Mouse (Mus musculus) intestine, embryonic 15.5 days (tissue): ENCODE measurements around the gene Hist1h3g. TPM values are rescaled to one million over a fixed set of nuclear protein-coding genes. Genes with fewer than 3 reads are reported as not detected.
"Not testable (repeated sequence)": the region's sequence is repeated elsewhere in the genome, so short reads cannot be mapped to it uniquely, and the experiment has no call there.

Source experiments
- ATAC-seq: fragments of 200-750 bp; cut with Nextera tagmentation; 2 replicates; pipeline ENCODE4 v1.8.0; 2017; ENCODE audit warnings: moderate TSS enrichment, moderate library complexity
- H3K27ac ChIP-seq: fragments of 300-500 bp; sonication (generic); 2 replicates; pipeline ENCODE4 v1.5.1; 2015; ENCODE audit warnings: mild to moderate bottlenecking, inconsistent platforms
- H3K27me3 ChIP-seq: fragments of 300-500 bp; sonication (generic); replicated peaks from 2 replicates; pipeline ENCODE4 v1.6.1; 2015; ENCODE audit warnings: inconsistent platforms
- H3K36me3 ChIP-seq: fragments of 300-500 bp; sonication (generic); 2 replicates; pipeline ENCODE4 v1.6.1; 2015; ENCODE audit warnings: inconsistent platforms
- H3K4me1 ChIP-seq: fragments of 300-500 bp; sonication (generic); replicated peaks from 2 replicates; pipeline ENCODE4 v1.6.1; 2015; ENCODE audit warnings: inconsistent platforms
- H3K4me2 ChIP-seq: fragments of 300-500 bp; sonication (generic); replicated peaks from 2 replicates; pipeline ENCODE4 v1.6.1; 2015; ENCODE audit warnings: mild to moderate bottlenecking, inconsistent platforms
- H3K4me3 ChIP-seq: fragments of 300-500 bp; sonication (generic); replicated peaks from 2 replicates; pipeline ENCODE4 v1.5.1; 2015; ENCODE audit warnings: inconsistent platforms
- H3K9ac ChIP-seq: fragments of 300-500 bp; sonication (generic); 2 replicates; pipeline ENCODE4 v1.6.1; 2015; ENCODE audit warnings: inconsistent platforms
- H3K9me3 ChIP-seq: fragments of 300-500 bp; sonication (generic); 2 replicates; pipeline ENCODE4 v1.6.1; 2016; ENCODE audit warnings: inconsistent platforms
- WGBS: fragments of 180-500 bp; shearing (Covaris S2); methylation state at CpG from one replicate; pipeline ENCODE4 v1.1.7; 2015; 5-methylcytosine and 5-hydroxymethylcytosine counted together
- polyA plus RNA-seq: library from polyadenylated mRNA; unstranded; fragments of >200 nt; fragmentation: Nextera tagmentation; extraction: Ambion mirVana; gene quantifications from 2 replicates; pipeline ENCODE4 v1.2.1, GENCODE M21; 2015

Hist1h3g gene
- polyA plus RNA-seq: 6.1 and 6.2 TPM in 2 replicates

DNA sequence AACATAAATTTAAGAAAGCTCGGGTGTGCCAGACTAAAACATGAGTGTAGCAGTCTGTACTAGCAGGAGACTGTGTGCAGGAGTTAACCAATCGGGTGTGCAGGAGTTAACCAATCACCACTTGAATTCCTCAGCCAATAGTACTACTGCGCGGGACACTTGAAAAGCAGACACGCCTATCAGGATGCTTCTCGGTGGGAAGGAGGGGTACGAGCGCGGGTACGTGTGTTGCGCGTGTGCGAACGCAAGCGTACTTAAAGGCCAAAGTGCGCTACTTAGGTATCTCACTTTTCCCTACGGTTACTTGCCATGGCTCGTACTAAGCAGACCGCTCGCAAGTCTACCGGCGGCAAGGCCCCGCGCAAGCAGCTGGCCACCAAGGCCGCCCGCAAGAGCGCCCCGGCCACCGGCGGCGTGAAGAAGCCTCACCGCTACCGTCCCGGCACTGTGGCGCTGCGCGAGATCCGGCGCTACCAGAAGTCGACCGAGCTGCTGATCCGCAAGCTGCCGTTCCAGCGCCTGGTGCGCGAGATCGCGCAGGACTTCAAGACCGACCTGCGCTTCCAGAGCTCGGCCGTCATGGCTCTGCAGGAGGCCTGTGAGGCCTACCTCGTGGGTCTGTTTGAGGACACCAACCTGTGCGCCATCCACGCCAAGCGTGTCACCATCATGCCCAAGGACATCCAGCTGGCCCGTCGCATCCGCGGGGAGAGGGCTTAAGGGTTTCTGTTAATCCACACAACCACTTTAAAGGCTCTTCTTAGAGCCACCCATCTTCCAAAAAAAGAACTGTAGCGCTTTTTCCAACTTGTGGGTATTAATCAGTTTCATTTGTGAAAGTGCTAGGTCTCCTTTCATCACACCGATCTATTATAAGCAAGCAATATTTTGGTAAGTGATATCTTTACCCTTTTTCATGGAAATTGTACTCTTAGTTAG lies at the start of gene Hist1h3g:
TSS of gene Hist1h3g (plus strand) at position 286 of the 939 bp plus-strand sequence.
- under 1% methylated on average over 49 of the region's 62 CpGs for WGBS
- H3K4me2 ChIP-seq: peak within 1 kb of the TSS; percentile 69
- H3K4me1 ChIP-seq: peaks cover 15% of the 10 kb centered on the region
- not testable (repeated sequence) for H3K27me3 ChIP-seq, H3K36me3 ChIP-seq, H3K9me3 ChIP-seq
- H3K27ac ChIP-seq: peak within 1 kb of the TSS; percentile 93
- H3K9ac ChIP-seq: peak within 1 kb of the TSS; percentile 53
- ATAC-seq: peak; percentile 90
- H3K4me3 ChIP-seq: peak within 1 kb of the TSS; percentile 50

- Histone ChIP-seq H3K4me1 (no peaks in the 10 kb centered on the region), H3K9me3 (no peaks in the 10 kb centered on the region), H3K9ac (peak within 1 kb of the TSS; percentile 18; the same call in 1 of the 2 replicates), H3K4me3 (peak within 1 kb of the TSS; percentile 36), H3K36me3 (no peaks in the 10 kb centered on the region), H3K27ac (no peak within 1 kb of the TSS), H3K4me2 (peak within 1 kb of the TSS; percentile 73), H3K27me3 (no peaks in the 10 kb centered on the region)
- ATAC-seq: peak; percentile 98
- 10% methylated on average over 14 of the region's 14 CpGs for WGBS
Measured at GRCm38 (mm10) chr13:23488400-23489322, 46.6 kb upstream of the Hist1h3g start, which contains the start of gene Btn2a2. Gene Btn2a2, minus strand, starts transcription at chr13:23488857.

- Histone ChIP-seq H3K27me3 (no peaks in the 10 kb centered on the region), H3K4me1 (no peaks in the 10 kb centered on the region), H3K9ac (no peak overlapping the region), H3K27ac (no peak overlapping the region), H3K4me3 (no peak overlapping the region), H3K36me3 (no peaks in the 10 kb centered on the region), H3K4me2 (no peak overlapping the region), H3K9me3 (no peaks in the 10 kb centered on the region)
- WGBS: 51% methylated on average over 1 of the region's 1 CpGs
- ATAC-seq: no peak
Measured at GRCm38 (mm10) chr13:23490863-23491262, 44.4 kb upstream of the Hist1h3g start.

- Histone ChIP-seq H3K4me3 (no peak overlapping the region), H3K4me1 (no peaks in the 10 kb centered on the region), H3K27ac (no peak overlapping the region), H3K4me2 (no peak overlapping the region), H3K9ac (no peak overlapping the region), H3K36me3 (no peaks in the 10 kb centered on the region), H3K27me3 (no peaks in the 10 kb centered on the region), H3K9me3 (no peaks in the 10 kb centered on the region)
- no peak for ATAC-seq
- WGBS: 14% methylated on average over 1 of the region's 1 CpGs
Measured at GRCm38 (mm10) chr13:23491263-23491662, 44.0 kb upstream of the Hist1h3g start.

DNA sequence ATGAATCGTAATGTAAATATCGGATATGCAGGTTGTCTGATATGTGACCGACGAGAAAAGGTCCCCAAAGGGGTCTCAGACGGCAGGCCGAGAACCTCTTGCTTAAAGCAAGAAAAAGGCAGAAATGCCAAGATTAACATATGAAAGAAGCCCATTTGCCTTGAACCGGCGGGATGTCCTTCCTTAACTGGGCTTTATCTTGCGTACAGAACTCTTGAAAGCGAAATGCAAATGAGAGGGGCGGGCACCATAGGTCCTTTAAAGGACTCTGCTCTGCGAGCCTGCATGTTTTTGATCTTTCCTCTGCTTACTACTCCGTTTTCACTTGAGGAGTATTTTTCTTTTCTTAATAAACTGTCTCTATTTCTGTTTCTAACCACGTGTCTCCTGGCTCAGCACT lies 43.2 kb upstream of the Hist1h3g start:
- H3K36me3 ChIP-seq: no peaks in the 10 kb centered on the region
- peak overlapping the region; percentile 26 for H3K4me3 ChIP-seq
- 14% methylated on average over 14 of the region's 14 CpGs for WGBS

GRCm38 (mm10) chr13:23495526-23495925 lies 39.7 kb upstream of the Hist1h3g start:
- no peaks in the 10 kb centered on the region for H3K27me3 ChIP-seq
- H3K36me3 ChIP-seq: no peaks in the 10 kb centered on the region
- 80% methylated on average over 6 of the region's 6 CpGs for WGBS
- no peaks in the 10 kb centered on the region for H3K4me1 ChIP-seq
- no peak overlapping the region for H3K4me3 ChIP-seq
- H3K27ac ChIP-seq: no peak overlapping the region
- H3K9me3 ChIP-seq: no peaks in the 10 kb centered on the region
- ATAC-seq: no peak
- no peak overlapping the region for H3K9ac ChIP-seq
- H3K4me2 ChIP-seq: no peak overlapping the region

More for the DNA sequence above, 43.2 kb upstream of the Hist1h3g start:
- ATAC-seq: no peak
- no peak overlapping the region for H3K9ac ChIP-seq
- peak overlapping the region; percentile 56 for H3K4me2 ChIP-seq
- H3K27me3 ChIP-seq: no peaks in the 10 kb centered on the region
- H3K9me3 ChIP-seq: no peaks in the 10 kb centered on the region
- H3K4me1 ChIP-seq: no peaks in the 10 kb centered on the region
- no peak overlapping the region for H3K27ac ChIP-seq

- H3K9me3 ChIP-seq: no peaks in the 10 kb centered on the region
- H3K27ac ChIP-seq: no peak overlapping the region
- ATAC-seq: peak; percentile 57
- H3K9ac ChIP-seq: no peak overlapping the region
- H3K27me3 ChIP-seq: no peaks in the 10 kb centered on the region
- 9% methylated on average over 19 of the region's 19 CpGs for WGBS
- 0 out of 2 replicates have a peak overlapping the region, but pooled peaks have one; percentile 12 for H3K4me3 ChIP-seq
- no peaks in the 10 kb centered on the region for H3K36me3 ChIP-seq
- H3K4me1 ChIP-seq: no peaks in the 10 kb centered on the region
- H3K4me2 ChIP-seq: peak overlapping the region; percentile 49
Measured at GRCm38 (mm10) chr13:23497656-23498321, 37.4 kb upstream of the Hist1h3g start.

GRCm38 (mm10) chr13:23498653-23499052 lies 36.6 kb upstream of the Hist1h3g start:
- H3K4me1 ChIP-seq: no peaks in the 10 kb centered on the region
- H3K27me3 ChIP-seq: no peaks in the 10 kb centered on the region
- no peak overlapping the region for H3K27ac ChIP-seq
- peak overlapping the region; percentile 49 for H3K4me2 ChIP-seq
- no peak for ATAC-seq
- H3K36me3 ChIP-seq: no peaks in the 10 kb centered on the region
- peak overlapping the region; percentile 14 for H3K4me3 ChIP-seq
- WGBS: 8% methylated on average over 10 of the region's 10 CpGs
- H3K9me3 ChIP-seq: no peaks in the 10 kb centered on the region
- no peak overlapping the region for H3K9ac ChIP-seq

GRCm38 (mm10) chr13:23499943-23500342 lies 35.3 kb upstream of the Hist1h3g start:
- Histone ChIP-seq H3K9me3 (no peaks in the 10 kb centered on the region), H3K9ac (no peak overlapping the region), H3K4me1 (no peaks in the 10 kb centered on the region), H3K4me3 (no peak overlapping the region), H3K27me3 (no peaks in the 10 kb centered on the region), H3K4me2 (no peak overlapping the region), H3K27ac (no peak overlapping the region), H3K36me3 (no peaks in the 10 kb centered on the region)
- peak; percentile 57; the same call in 1 of the 2 replicates for ATAC-seq
- WGBS: 30% methylated on average over 7 of the region's 7 CpGs

DNA sequence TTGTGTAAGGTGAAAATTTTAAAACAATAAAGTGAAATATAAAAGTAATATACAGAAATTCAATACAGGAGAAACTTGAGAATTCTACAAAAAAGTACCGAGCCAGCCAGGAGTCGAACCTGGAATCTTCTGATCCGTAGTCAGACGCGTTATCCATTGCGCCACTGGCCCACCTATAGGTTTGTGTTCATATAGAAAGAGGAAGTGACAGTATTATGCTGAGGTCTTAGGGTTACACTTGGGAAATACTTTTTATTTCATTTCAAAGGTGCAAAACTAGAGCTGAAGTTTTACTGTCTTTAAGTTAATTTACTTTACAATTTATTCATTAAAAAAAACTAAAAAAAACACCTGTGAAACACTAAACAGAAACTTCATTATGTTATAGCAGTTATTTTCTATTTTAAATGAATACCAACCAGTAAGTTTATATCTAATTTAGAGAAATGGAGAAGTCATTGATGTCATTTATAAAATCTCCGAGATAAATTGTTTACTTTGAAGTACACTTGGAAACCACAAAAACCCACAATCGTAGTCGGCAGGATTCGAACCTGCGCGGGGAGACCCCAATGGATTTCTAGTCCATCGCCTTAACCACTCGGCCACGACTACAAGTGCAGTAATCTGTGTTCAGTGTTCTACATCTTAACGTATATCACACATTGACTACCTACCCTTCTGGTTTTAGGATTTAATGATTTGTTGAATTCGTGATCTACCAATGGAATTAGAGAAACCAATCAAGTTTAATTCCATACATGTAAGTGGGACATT lies 34.6 kb upstream of the Hist1h3g start:
- 6% methylated on average over 17 of the region's 17 CpGs for WGBS
- H3K4me2 ChIP-seq: 0 out of 2 replicates have a peak overlapping the region, but pooled peaks have one; percentile 18

GRCm38 (mm10) chr13:23501511-23501910 lies 33.7 kb upstream of the Hist1h3g start:
- Histone ChIP-seq H3K4me2 (peak overlapping the region; percentile 39), H3K4me1 (peaks cover 1% of the 10 kb centered on the region; the same call in 1 of the 2 replicates), H3K27ac (no peak overlapping the region), H3K4me3 (no peak overlapping the region), H3K36me3 (no peaks in the 10 kb centered on the region), H3K9me3 (no peaks in the 10 kb centered on the region), H3K9ac (no peak overlapping the region), H3K27me3 (no peaks in the 10 kb centered on the region)
- WGBS: 32% methylated on average over 5 of the region's 5 CpGs
- no peak for ATAC-seq

More for the DNA sequence above, 34.6 kb upstream of the Hist1h3g start:
- Histone ChIP-seq H3K9ac (no peak overlapping the region), H3K27ac (no peak overlapping the region), H3K4me3 (no peak overlapping the region), H3K9me3 (no peaks in the 10 kb centered on the region), H3K27me3 (no peaks in the 10 kb centered on the region), H3K4me1 (no peaks in the 10 kb centered on the region), H3K36me3 (no peaks in the 10 kb centered on the region)
- ATAC-seq: peak; percentile 87
